Mouse (Mus musculus) left cerebral cortex, postnatal 36 days (tissue): Measurements from ENCODE around the gene Agpat4. TPM values are rescaled to one million over a fixed set of nuclear protein-coding genes. Genes with fewer than 3 reads are reported as not detected.

ENCODE experiments used
- DNase-seq, 2 experiments: peaks; one replicate each; pipeline ENCODE4 v3.0.0; 2021 to 2022; ENCODE audit warnings: low spot score in 2 of 2, mixed read lengths in 1 of 2
- intact Hi-C: fragments of 180-260 bp; cut with DNase I; formaldehyde crosslinking; loops from one replicate; pipeline ENCODE4 v1.15.1; 2025
- total RNA-seq, 2 experiments: library from RNA; stranded (reverse); gene quantifications; 2 replicates each; pipeline ENCODE4 v1.2.3; 2021

The Agpat4 gene
- total RNA-seq, 2 experiments from 2014 or later = 54.1 to 66.5 TPM

DNA sequence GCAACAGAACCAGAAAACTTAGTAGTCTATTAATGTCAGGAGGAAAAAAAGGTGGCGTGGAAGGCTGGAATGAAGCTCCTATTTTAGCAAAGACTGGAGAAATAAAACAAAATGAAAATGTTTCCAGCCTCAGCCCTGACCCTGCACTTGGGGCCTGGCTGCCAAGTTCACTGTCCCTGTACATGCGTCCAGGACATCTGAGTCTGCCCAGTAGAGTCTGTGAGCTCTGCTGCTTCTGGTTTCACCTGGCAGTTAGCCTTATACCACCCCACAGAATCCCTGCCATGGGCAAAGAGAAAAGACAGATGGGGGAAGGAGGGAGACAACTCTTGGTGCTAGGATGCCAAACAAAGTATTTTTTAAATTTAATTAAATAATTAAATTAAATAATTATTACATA lies 38.7 kb downstream of the Agpat4 start:
- intact Hi-C loops = no loop called here
- DNase-seq = no peak

DNA sequence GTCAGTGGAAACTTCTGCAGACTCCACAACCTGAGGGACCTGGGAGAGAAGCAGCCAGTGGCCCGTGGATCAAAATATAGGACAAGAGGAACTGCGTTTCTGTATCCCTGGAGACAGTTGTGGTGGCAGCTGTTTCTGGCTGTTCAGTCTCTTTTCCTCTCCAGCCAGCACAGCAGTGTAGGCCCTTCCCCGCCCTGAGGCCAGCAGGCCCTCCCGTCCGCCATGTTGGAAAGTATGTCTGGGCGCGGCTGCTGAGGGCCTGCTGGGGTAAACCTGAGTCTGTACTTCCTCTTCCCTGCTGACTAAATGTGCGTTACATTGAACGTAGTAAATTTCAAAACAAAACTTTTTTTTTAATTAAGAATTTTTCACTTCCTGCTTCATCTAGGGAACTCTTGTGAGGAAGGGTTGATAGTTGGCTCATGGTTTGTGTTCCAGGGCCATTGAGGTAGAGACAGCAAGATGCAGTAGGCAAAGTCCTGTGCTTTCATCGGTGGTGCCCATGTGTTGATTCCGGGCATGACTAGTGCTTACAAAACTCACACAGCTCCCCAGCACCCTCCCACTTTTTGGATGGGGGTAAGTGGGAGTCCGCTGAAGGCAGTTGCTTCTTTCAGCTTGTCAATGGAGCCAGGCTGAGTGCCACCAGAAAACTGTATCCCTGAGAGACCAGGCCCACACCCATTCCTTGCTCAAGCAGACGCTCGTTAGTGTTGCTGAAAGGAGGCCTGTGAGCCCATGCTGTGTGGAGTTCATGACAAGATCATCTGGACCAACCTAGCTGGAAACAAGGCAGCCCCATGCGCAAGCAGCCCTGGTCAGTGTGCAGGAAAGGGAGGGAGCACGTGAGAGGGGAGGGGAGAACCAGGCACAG lies 40.9 kb downstream of the Agpat4 start:
- intact Hi-C loops = loop anchor here (5.0 kb wide), 1 partner anchor 48 kb away; no protein-coding TSS in a partner anchor
- DNase-seq = no peak

DNA sequence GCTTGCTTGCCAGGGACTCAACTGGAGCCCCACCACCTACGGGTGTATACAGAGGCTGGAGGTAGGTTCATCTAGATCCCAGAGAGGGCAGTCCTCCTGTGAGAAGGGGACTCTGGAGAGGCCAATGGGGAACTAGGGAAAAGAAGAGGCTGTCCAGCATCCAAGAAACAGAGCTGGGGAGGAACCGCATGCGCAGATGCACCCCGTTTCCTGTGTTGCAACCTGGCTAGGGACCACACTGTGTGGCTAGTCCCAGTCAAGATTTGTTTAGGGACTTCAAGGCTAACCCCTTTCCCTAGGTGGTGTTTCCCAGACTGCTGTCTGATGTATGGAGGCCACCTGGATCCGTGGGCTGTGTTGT lies 41.5 kb downstream of the Agpat4 start:
- intact Hi-C loops = loop anchor here (5.0 kb wide), 1 partner anchor 47 kb away; no protein-coding TSS in a partner anchor
- DNase-seq = no peak

DNA sequence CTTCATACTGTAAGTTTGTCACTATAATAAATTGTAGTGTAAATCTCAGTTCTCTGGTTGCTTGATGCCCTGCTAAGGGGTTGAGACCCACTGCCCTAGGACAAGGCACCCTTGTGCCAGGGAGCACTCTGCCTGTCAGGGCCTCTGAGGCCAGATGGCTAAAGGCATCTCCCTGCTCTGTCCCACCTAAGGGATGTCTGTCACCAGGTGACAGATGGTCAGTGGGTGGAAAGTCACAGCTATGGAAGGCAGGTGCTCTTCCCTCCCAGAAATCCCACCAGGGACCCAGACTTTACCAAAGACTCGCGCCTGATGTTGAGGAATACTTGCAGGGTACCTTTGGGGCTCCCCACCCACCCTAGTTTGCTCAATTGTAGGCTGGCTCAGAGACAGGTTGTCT lies 42.0 kb downstream of the Agpat4 start:
- DNase-seq = no peak
- intact Hi-C loops = loop anchor here (5.0 kb wide), 1 partner anchor 47 kb away; no protein-coding TSS in a partner anchor

DNA sequence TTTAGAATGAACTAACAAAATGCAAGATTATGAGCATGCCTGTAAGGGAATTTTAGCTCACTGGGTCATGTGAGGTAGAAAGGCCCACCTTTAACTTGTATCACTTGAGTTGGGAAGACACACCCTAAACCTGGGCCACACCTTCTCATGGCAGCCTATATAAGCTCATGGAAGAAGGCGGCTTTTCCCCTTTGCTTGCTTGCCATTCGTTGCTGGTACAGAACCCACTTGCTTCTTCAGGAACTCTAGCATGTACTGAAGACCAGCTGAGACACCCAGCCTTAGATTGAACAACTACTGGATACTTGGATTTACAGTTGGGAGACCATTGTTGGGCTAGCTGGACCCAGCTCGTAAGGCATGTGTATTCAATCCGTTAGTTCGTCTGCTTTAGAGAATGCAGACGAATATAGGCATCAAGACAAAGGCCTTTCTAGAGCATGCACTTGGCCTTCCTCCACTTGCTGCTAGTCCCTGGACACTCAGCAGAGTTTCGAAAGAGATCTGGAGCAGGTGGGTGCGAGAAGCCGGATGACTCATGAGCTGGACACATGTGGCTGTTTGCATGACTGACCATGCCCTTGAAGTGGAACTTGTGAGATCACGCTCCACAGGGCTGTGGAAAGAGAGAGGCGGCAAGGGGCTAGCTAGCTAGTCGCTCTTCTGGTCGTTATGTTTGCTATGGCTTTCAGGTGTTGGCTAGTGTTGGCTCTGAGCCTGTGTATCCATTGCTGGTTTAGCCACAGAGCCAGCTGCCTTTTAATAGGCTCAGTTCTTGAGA lies 42.7 kb downstream of the Agpat4 start:
- intact Hi-C loops = loop anchor here (5.0 kb wide), 1 partner anchor 46 kb away; no protein-coding TSS in a partner anchor
- no peak for DNase-seq

DNA sequence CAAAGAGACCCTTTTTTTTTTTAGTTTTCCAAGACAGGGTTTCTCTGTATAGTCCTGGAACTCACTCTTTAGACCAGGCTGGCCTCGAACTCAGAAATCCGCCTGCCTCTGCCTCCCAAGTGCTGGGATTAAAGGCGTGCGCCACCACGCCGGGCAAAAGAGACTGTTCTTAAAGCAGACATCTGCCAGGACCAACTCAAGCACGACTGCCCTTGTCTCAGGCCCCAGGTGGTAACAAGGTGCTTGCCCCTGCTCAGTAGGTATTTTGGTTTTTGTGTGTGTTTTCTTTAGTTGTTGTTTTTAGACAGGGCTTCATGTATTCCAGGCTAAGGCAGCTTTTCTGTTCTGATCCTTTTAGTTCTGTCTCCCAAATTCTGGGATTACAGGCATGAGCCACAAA lies 43.4 kb downstream of the Agpat4 start:
- DNase-seq = no peak
- intact Hi-C loops = loop anchor here (5.0 kb wide), 1 partner anchor 45 kb away; no protein-coding TSS in a partner anchor

DNA sequence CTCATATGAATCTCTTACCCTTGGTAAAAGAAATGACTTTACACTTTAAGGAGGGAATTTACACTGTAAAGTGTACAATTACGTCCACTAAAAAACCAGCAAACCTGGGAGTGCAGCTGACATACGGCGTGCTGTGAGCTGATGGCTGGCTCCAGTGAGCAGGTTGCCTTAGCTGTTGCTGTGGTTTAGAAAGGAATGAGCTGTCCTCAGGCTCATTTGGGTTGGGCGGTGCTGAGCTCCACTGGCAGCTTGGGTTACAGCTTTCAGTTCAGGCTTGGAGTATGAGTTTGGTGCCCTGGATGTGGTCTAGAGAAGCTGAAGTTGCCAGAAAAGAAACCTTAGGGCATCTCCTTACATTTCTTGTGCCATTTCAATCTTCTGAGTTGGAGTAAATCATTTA lies 44.3 kb downstream of the Agpat4 start:
- no peak for DNase-seq
- intact Hi-C loops = loop anchor here (5.0 kb wide), 1 partner anchor 44 kb away; no protein-coding TSS in a partner anchor

DNA sequence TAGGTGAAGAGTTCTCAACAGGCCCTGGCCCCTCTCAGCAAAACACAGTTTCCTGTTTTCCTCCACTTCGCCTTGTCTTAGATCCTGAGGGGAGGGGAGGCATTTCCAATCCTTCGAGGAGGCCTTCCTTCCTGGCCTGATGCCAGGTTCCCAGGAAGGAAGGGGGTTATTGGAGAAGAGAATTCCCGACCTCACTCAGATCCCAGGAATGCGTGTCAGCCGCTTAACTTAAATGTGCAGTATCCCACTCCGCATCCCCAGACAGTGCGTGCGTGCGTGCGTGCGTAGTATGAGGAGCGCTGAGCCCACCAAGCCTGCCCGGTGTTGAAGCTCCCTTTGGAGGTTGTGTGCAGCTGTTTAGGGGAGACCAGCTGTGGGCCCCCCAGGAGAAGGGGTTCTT lies 44.9 kb downstream of the Agpat4 start:
- no peak for DNase-seq
- intact Hi-C loops = loop anchor here (5.0 kb wide), 1 partner anchor 44 kb away; no protein-coding TSS in a partner anchor

DNA sequence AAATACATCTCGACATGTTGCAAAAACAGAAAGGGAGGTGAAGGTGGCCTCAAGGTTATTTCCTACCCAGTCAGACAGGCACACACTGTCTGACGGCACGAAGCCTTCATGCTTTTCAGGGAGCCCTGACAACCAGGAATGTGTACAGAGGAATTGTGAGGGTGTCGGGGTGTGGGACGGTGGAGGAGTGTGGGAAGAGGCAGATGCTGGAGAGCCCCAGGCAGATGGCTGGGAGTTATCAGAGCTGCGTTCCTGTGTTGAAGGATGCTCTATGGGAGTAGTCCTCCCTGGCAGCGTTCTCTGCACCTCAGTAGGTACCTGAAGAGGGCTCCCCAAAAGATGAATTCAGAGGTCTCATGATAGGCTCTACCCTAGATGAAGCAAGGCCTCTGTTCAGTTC lies 45.4 kb downstream of the Agpat4 start:
- intact Hi-C loops = loop anchor here (5.0 kb wide), 1 partner anchor 43 kb away; no protein-coding TSS in a partner anchor
- peak; percentile 61 to 71 for DNase-seq

DNA sequence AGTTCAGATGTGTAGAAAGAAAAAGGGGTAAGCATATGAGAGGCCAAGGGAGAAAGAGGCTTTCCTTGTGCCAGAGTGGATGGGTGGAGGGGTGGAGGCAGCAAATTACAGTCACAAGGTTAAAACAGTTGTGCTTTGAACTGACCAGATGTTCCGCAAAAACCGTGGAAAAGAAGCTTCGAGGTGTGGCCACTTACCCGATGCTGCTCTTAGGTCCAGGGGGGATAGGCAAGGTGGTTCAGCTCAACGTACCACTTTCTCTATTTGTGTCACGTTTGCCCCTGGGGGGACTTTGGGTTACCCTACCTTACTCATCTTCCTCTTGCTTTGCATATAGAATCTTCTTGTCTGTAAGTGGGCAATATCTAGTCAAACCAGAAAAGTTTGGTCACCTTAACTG lies 46.0 kb downstream of the Agpat4 start:
- no peak for DNase-seq
- intact Hi-C loops = loop anchor here (5.0 kb wide), 1 partner anchor 43 kb away; no protein-coding TSS in a partner anchor

DNA sequence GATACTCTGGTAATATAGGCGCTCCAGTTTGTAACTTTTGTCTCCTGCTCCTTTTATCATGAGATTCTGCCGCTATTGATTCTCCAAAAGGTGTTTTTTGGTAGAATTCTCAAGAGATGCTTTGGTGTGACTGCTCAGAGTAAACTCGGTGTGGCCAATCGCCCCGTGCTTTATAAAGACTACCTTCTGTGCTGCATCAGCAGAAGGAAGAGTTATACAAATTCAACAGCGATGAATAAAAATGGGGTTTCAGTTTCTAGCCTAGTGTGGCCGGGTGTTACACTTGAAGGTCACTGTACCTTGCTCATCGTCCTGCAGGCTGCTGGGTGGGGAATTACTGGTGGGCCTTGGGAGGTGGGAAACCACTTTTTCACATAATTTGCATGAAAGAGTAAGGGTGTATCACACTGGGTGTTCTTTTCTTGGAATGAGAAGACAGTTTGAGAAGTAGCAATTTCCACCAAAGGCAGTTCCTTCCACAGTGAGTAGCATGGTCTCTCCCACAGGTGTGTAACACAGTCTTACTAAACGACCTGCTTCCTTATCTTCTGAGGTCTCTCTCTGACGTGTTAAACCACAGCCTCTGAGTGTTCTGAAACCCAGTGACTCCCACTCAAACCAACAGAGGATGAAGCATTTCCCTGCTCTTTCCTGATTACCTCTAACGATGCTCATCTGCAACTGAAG lies 46.6 kb downstream of the Agpat4 start:
- DNase-seq = no peak
- intact Hi-C loops = no loop called here

DNA sequence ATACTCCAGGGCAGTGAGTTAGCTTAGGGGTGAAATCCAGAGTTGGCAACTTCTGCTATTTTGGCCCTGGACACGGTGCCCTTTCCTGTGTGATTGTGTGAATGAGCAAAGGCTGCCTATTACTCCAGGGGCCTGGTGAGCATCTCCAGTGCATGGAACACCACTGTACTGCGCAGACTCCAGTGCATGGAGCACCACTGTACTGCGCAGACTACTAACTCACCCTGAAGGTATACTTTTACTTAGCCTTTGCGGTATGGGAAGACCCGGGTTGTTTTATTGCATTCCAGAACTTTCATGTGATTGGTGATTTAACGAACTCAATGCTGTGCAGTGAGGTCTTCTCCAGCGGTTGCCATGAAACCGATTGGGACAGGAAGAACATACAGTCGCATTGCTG lies 47.2 kb downstream of the Agpat4 start:
- no peak for DNase-seq
- intact Hi-C loops = no loop called here

DNA sequence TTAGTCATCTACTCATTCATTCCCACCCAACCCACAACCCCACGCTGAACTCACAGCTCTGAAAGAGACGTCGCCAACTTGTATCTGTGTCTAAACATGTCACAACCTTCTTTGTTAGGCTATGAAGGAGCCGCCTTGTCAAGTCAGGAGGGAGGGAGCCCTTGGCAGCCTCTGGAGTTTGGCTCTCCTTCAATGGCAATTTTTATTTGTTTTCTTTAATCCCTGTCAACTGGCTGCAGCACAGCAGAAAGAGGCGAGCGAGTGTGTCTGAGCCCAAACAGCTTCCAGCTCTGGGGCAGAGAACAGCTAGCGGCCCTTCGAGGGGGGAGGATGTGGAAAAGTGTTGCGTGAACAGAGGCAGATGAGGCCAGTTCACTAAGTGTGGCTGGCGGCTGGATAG lies 50.0 kb downstream of the Agpat4 start:
- DNase-seq = peak; percentile 32 to 41
- intact Hi-C loops = loop anchor here (1.0 kb wide), 1 partner anchor 48 kb away; no protein-coding TSS in a partner anchor

DNA sequence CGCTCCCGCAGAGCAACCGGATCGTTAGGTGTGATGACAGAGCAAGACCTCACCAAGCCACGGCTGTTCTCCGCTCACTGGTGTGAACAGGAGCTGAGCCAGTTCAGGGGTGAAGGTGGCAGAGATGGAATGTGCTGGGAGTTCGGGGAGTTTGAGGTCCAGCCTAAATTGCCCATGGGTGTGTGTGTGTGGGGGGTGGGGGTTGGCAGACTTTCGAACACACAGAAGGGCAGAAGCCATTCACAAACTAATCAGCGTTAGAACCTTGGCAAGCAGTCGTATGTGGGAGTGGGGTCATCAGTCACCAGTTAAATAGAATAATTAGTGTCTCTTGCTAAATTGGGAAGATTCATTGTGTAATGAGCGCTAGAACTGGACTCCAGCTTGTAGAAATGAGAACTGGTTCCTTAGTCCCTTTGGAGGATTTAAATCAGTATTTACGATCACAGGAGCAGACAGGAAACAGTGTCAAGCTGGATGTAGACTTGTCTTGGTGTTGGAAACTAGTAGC lies 50.9 kb downstream of the Agpat4 start:
- intact Hi-C loops = no loop called here
- no peak for DNase-seq

DNA sequence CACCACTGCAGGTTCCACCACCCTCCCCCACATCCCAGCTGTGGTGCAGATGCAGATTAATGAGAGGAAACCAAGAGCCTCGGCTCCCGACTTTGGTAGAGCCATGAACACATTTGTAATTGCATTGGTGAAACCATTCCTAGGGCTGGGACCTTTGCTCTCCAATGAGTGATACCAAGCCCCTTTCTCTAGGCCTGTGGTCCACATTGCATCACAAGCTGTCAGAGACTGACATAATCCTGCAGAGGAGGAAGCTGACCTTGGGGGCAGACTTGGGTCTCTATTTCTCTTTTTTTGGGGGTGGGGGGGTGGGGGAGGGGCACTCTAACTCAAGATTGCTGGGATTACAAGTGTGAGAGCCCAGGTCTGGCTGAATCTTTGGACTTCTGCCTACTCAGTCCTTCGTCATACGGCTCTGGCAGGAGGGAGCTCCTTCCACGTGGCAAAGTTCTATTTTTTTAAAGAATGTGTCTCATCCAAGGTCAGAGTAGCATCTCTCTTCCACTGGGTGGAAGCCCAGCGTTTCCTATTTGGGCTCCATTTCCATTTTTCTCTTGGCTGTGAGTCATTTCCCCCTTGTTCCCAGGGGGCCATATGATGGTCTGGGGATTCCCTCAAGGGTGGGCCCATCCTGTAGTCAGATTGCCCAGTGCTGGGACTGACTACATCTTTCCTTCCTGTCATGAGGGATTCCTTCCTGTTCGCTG lies 52.4 kb downstream of the Agpat4 start:
- intact Hi-C loops = no loop called here

DNA sequence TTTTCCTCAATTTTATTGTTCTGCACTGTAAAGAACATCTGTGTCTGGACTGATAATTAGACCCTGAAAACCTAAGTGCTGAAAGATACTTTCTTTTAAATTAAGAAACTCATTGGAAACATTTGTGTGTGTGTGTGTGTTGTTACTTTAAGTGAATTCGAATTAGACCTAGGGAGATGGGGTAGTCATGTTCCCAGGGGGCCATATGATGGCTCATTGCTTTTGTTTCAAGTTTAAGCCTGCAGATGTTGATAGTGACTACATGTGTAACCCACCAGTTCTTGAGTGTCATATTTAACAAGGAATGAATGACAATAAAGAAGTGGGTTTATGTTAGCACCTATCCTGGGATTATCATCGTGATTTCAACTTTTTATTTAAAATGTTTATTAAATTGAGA lies 53.2 kb downstream of the Agpat4 start:
- no peak for DNase-seq
- intact Hi-C loops = no loop called here

More for the DNA sequence above, 52.4 kb downstream of the Agpat4 start:
- DNase-seq = no peak

DNA sequence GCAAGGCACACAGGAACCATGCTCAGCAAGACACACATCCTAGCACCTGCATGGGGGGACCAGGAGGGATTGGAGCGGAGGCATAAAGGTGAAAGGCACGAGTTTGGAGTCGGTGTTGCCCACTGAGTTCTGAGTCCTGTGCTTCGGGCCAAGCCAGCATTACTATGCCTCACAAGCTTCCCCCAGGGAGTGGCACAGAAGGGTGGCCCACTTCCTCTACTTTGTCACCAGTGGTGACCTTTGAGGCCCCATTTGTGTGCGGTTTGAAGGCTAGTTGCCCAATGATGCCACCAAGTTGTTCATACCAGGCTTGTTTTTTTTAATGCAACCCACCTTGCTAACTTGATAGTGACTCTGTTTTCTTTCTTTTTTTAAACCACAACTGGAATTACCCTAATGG lies 55.7 kb downstream of the Agpat4 start:
- no peak for DNase-seq
- intact Hi-C loops = no loop called here

DNA sequence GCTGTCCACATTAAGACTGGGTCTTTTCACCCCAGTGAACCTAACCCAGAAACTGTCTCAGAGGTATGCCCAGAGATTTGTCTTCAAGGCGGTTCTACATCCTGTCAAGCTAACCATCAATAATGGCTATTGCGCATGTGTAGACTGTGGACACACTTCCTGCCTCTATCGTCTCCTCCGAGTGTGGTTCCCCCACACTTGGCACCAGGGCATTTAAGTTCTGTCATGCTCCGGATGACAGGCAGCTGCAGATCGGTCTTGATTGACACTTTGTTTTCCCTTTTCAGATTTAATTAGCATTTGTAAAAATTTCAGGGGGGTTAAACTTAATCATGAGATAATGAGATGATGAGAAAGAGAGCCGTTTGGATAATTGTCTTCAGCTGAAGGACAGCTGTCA lies 56.4 kb downstream of the Agpat4 start:
- DNase-seq = no peak
- intact Hi-C loops = no loop called here

DNA sequence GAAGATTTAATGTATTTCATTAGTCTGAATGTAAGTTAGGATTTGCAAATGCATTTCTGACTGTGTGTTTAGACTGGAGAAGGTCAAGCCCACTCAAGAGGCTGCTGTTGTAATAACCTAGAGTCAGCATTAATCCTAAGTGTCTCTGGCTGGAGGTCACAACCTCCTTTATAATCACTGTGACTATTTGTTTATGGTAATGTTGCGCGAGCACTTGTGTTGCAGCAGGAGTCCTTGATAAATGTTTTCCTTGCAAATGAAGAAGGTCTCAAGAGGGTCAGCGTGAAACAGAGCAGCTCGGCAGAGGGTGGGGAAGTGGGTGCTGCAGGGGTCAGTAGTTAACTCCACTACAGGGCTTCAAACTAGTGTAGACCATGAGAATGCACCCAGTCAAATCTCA lies 57.1 kb downstream of the Agpat4 start:
- intact Hi-C loops = no loop called here

More for the DNA sequence above, 57.1 kb downstream of the Agpat4 start:
- DNase-seq = no peak
